Mouse (Mus musculus) layer of hippocampus, postnatal 25 days (tissue): ENCODE data around the gene Ncstn. TPM values are rescaled to one million over a fixed set of nuclear protein-coding genes. Genes with fewer than 3 reads are reported as not detected.

Experiments used
- DNase-seq, 2 experiments: peaks; one replicate each; pipeline ENCODE4 v3.0.0; 2022; ENCODE audit warnings: mixed read lengths in 2 of 2, low spot score in 1 of 2; ENCODE audit errors: extremely low spot score in 1 of 2
- total RNA-seq, 2 experiments: library from RNA; stranded (reverse); gene quantifications; 2 replicates each; pipeline ENCODE4 v1.2.3; 2021

The Ncstn gene
- total RNA-seq, 2 experiments from 2014 or later = 59.5 to 63.2 TPM

DNA sequence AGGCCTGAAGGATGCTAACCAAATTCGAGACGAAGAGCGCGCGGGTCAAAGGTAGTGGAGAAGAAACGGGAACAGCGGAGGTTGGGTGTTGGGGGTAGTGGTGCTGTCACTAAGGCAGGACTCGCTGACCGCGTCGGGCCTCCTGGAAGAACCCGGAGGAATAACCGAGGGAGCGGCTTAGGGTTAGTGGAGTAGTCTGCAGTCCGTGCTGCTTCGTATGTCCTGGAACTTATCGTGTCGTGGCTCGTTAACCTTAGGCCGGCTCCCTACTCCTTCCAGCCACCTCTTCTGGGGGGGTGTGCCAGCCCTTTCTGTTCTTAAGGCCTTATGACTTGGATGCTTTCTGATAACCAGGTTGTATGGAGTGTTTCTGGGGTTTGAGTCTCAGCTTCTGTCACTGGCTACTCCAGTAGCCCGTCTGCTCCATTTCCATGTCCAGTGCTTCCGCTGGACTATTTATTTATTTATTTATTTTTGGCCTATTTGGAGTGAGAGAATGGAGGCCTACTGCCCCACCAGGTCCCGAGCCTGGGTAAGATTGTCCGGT lies 377 bp upstream of the Ncstn start:
- no peak for DNase-seq

DNA sequence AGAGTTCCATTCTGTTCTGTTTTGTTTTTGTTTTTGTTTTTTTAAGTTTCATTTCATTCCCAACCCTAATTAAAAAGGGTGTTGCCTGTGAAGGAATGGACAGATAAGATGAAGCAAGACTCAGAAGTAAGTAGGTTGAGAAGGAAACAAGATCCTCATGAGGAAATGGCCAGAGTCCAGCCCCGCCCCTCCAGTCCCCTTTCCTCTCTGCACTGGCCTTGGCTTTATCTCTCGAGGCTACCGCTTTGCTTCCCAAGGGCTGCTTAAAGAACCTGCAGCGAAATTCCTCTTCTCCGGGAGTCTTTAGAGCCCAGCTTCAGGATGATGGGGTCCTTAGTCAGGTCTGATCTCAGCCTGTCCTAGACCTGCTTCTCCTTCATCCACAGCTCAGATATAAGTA lies 4.6 kb downstream of the Ncstn start:
- DNase-seq = no peak

DNA sequence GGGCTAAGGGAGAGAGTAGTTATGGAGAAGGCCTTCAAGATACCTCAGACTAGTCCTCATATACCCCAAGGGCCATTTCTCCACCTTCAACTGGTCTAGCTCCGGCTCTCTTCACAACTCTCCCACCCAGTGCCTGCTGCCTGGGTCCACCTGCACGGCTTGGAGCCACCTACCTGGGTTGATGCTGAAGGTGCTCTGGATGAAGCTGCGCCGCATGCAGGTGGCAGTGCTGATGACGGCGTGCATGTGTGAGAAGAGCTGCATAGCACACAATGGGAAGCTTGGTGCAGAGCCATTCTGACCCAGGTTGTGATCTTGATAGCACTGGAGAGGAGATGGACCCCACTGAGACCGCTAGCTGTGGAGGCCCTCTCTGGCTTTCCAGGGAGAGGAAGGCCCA lies 10.0 kb downstream of the Ncstn start:
- DNase-seq = no peak

DNA sequence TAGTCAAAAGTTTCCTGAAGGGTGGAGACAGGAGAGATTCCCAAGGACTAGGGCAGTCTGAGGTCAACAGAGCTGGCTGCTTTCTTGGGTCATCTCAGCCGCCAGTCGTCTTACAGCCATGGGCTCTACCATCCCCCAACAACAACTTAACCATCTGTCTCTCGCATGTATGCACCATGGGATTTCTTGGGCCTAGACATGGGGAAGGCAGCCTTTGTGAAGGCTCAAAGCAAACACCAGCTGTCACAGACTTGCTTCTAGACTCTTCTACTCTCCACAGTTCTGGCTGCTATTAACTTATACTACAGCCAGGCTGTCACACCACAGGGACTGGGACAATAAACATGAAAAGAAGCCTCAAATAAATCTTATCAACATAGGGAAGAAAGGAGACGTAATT lies 11.0 kb downstream of the Ncstn start:
- DNase-seq = no peak

DNA sequence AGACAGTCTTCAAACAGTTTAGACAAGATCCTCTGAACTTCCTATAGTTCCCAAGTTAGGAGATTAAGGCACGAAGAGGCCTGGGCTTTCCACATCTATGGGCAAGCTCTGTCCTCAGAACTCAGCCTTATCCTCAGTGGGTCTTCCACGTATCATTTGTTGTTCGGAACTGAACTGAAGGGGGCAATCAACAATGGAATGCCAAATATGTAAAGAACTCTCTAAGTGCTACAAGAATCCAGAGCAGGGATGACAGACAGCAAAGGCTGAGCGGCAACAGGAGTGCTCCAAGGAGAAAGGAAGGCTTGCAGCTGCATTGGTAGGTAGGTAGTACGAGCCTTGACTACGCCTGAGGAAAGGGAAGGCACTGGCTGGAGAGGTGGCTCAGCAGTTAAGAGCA lies 12.4 kb downstream of the Ncstn start:
- no peak for DNase-seq

DNA sequence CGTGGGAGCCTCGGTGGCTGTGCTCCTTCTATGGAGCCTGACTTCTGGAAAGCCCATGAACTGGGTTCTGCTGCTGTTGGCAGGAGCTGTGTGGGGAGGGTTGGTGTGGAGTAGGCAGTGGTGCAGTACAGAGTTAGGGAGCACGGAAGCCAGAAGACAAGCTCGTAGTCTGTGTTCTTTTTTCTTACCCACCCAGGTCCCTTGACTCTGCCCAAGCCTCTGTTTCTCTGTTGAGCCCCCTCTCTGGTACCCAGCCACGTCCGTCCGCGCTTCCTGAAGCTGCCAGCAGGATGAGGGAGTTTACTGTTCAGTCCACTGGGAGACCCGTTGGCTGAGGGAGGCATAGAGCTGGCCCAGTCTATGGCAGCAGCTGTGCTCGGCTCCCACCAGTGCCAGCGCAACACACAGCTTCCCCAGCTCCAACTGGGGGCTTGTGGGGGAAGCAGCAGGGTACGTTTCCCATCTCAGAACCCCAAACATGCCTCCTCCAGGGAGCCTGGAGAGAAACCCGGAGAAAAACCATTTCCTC lies 17.9 kb downstream of the Ncstn start:
- peak in 1 of 2 experiments; percentile 24 for DNase-seq

DNA sequence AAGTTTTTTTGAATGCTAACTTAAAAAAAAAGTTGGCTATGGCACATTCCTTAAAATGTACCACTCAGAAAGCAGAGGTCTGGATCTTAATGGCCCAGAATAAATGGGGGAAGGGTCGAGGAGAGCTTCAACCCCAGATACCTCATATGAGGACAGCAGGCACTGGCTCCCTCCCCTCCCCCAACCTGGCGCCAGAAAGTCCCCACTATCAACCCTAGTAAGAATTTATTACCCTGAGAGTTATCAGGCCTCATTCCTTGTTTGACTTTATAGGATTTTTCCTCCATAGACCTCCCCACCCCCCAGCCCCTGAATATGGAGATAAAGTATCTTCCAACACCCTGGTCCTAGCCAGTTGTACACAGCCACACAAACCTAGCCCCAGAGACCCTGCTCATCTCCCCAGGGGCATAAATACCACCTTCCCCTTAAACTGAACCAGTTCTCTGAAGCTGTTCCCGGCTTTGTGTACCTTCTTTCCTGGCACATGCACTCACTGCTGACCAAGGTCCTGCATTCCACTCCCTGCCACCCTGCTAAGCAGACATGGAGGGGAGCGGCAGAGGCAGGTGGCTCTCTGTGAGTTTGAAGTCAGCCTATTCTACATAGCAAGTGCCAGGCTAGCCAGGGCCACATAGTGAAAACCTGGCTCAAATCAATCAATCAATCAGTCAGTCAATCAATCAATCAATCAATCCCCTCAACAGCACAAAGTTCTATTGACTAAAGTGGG lies 19.1 kb downstream of the Ncstn start:
- DNase-seq = no peak

DNA sequence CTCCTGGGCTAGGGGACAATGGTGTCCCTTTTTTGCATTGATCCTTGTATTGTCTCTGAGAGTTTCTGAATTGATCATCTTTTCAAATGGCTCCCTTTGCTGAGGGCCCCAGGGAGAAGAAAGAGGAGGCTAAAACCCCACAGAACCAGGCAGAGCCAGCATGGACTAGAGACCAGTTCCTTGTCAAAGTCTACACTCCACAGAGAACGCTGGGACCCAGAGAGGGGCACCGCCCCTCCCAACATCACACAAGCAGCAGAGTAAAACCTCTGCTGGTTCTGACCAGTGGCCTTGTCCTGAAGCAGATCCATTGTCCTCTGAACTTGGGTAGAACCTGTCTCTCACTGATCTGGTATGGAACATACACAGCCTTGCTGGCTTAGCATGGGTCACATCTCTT lies 20.5 kb downstream of the Ncstn start:
- DNase-seq = no peak

DNA sequence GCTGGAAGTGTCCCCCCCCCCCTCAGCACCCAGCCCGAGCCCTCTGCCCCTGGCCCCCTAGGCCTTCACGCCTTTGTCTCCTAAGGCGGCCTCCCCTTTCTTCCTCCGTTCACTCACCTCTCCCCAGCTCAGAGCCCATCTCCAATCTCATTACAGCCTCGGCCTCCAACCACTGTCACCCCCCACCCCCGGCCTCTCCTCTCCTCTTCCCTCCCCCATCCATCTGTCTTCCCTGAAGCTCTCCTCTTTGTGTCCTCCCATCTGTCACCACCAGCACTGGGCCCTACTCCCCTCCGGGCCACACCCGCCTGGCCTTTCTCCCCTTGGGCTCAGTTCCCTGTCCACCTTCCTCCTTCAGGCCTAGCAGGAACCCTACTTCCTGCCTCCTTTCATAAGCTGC lies 21.4 kb downstream of the Ncstn start:
- DNase-seq = no peak

DNA sequence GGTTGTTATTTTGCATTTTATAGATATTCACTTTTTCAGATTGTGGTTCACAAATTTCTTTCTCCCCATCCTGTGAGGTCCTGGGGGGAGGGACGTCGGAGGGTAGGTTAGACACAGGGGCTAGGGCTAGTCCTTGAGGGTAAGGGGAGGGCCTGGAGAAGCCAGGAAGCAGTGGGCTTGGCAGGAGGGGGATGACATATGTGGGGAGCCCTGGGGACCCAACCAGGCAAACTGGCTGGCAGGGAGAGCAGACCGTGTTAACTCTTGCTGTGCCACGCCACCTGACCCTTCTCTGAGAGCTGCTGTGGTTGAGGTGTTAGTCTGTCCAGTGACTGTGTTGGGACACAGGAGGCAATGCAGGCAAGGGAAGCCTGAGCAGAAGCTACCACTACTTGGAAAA lies 21.9 kb downstream of the Ncstn start:
- DNase-seq = no peak

DNA sequence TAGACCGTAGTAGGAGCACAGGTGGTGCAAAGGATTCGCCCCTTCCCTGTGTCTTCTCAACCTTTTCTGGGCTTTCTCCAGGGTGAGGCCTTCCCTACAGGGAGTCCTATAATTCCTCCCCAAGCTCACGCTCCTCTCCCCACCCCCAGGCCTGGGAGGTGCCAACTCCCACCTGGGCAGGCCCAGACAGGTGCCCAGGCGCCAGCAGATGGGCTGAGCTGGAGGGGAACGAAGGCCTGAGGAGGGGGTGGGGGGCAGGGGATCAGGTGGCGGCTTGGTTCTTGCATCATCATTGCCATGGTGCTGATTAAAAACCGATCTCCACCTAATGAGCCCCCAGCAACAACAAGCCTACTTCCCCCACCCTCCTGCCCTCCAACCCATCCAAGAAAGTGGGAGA lies 23.7 kb downstream of the Ncstn start:
- DNase-seq = no peak

DNA sequence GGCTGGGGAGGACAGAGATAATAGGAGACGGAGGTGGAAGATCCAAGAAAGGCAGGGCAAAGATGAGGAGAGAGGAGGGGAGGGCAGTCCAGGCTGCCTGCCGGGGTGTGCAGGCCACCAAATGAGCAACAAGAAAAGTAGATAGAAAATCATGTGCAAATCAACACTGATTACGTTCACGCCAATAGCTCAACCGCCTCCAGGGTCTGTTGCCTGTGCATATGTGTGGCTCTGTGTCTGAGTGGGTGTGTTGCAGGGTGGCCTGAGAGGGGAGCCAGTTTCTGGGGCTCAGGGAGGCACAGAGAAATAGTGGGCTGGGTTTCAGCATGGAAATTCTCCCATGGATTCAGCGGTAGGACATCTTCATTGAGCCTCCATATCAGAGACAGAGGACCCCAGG lies 24.3 kb downstream of the Ncstn start:
- DNase-seq = no peak

DNA sequence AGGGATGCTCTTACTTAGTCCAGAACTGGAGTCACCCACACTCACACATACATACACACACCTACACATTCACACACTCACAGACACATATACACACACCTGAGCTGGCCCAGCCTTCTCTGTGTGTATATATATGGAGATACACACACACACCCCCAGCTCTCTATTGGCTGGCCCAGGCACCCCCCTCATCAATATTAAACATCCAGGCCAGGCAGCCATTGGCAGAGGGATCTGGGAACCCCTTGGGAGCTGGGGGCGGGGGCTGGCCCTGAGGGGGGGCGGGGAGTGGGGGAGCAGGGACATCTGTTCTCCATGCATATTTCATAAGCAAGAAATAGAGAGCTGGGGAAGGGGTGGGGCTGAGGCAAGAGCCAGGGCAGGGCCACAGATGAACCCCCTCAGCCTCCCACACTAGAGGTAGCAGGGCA lies 25.1 kb downstream of the Ncstn start, which contains the start of gene Nhlh1:
TSS of gene Nhlh1 (minus strand) at position 83 of the 431 bp plus-strand sequence.
- no peak for DNase-seq

DNA sequence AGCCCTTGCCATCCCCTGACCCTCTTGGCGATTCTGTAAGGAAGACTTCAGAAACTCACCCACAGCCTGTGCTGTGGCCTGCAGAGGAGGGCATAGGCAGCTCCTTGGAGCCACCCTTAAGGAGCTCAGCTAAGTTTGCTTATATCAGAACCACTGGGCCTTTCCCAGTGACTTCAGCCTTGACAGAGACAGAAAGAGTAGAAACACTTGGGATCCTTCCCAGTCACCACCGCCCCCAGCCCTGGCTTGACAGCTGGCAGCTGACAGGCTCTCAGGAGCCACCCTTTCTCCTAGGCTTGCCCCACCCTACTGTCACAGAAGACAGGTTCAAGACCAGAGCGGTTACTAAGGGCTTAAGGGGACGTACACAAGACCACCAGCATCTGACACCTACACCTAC lies 26.3 kb downstream of the Ncstn start:
- DNase-seq = no peak

DNA sequence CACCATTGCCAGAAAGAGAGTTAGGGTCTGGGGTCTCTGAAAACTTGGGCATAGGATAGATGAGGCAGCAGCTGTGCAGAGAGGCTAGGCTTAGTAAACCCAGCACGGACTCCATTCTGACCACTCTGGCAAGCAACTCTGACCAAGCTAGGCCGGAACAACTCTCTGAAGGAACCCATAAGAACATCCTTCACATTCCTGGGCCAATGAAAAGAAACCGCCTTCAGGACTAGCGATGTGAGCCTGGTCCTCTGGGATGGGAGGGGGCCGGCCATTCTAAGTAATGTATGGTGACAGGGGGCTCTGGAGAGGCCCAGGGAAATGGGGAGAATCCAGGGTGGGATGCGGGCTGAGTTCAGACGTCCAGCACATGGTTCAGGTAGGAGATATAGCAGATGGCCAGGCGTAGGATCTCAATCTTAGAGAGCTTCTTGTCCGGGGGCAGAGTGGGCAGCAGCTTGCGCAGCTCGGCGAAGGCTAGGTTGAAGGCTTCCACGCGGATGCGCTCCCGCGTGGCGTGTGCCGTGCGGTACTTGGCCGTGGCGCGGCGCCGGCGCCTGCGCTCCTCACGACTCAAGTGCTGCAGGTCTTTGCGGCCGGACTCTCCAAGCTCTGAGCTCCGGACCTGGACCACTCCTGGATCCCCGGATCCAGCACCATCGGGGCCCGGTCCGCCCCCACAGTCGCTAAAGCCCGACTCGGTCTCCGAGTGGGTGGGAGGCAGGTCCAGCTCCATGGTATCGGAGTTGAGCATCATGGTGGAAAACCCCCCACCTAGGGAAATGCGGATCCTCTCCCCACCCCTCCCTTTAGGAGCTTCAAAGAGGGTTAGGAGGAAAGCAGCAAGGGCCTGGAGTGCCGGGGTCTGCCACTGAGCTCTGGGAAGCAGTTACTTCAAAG lies 28.8 kb downstream of the Ncstn start:
- DNase-seq = no peak

DNA sequence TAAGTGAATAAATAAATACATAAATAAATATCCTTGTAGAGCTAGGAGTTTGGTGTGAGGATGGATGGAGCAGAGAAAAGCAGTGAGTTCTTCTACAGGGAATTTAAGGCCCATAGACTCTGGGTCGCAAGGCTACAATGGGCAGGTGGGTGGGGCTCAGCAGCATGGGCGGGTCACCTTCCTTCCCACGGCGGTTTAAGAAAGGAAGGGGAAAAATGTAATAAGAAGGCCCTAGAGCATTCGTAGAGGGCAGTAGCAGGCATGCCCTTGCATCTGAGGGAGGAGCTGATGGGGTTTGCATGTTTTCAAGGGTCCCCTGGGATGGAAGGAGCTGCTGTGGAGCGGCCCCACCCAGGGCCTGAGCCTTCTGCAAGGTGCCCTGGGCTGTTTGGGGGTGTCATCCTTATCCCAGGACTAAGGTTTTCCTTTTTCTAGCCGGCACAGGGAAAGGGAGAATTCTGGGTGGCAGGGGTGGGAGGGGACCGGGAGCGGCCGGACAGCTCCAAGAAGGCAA lies 29.8 kb downstream of the Ncstn start:
- no peak for DNase-seq

DNA sequence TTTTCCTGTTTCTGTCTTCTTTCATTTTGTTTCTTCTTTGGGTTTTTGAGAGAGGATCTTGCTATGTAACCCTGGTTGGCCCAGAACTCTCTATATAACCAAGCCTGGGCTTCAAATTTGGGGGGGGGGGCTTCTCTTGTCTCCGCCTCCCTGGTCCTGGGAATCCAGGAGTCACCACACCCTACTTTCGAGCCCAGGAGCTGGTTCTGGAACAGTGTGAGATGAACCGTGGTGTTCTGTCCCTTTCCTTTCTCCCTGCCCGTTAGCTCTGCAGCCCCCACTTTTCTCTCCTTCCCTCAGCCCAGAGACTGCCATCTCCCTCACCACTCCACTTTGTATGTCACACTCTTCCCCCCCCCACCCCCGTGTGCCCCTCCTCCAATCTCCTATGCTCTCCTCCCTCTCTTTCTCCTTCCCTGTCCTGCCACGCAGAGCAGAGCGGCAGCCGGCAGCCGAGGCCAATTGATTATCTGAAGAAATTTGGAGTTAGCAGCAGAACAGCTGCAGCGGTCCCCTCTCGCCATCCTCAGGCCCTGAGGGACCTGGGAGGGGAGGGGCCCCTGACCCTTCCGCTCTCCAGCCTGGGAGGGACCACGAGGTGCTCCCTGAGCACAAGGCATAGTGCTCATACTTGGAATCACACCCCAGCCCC lies 33.3 kb downstream of the Ncstn start:
- no peak for DNase-seq

DNA sequence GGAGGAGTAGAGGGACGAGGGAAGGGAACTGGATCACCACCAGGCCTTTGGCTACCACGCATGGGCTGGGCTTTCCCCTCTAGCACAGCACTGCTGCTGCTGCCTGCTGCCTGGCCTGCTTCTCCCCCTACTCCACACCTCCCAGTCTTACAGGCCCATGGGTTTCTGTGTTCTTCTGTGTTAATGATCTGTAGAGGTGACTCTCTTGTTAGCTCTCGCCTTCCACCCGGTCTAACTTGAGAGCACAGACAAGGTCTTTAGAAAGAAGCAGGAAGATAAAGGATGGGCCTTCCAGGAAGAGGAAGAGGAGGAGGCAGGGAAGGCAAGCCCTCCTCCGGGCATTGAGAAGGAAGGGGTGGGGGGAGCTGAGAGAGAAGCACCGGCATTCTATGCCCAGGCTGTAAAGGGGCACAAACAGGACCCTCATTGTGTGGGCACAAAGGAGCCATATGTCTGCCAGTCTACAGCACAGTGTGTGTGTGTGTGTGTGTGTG lies 34.3 kb downstream of the Ncstn start:
- DNase-seq = no peak

DNA sequence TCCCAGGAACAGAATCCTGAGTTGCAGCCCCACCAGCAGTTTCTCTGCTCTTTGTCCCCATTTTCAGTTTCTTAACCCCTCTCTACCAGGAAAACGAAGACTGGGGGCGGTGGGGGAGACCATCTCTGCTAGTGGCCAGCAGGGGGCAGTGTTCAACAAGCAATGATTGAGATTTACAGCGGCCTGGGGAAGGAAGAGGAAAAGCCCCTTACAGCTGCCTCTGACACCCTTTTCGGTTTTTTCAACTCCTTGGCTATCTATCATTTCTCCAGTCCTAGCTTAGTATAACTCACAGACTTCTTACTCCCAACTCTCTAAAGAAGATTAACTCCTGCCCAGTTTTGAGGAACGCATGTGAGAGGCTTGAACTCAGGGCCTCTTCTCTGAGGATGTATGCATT lies 35.7 kb downstream of the Ncstn start:
- peak; percentile 72 to 80 for DNase-seq

DNA sequence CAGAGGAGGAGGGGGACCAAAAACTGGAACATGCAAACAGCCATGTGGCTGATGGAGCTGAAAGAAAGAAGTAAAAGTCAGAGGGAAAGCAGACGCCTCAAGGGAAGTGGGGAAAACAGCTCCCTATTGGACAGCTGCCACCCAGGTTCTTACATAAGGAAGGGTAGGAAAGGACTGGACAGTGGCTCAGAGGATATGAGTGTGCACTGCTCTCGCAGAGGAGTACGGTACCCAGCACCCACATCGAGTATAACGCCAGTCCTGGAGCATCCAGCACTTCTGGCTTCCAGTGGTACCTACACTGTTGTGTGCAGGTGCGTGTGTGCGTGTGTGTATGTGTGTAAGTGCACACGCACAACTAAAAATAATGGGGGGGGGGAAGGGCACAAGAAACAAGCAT lies 36.2 kb downstream of the Ncstn start:
- DNase-seq = no peak
